Mouse (Mus musculus) kidney, postnatal 0 days (tissue): ENCODE measurements around the gene Mical2. TPM values are rescaled to one million over a fixed set of nuclear protein-coding genes. Genes with fewer than 3 reads are reported as not detected.

Experiments
- ATAC-seq: fragments of 200-750 bp; cut with Nextera tagmentation; replicated peaks from 2 replicates; pipeline ENCODE4 v1.8.0; 2017; ENCODE audit warnings: low read depth, moderate number of reproducible peaks, moderate TSS enrichment, moderate library complexity; ENCODE audit not compliant: low FRiP score
- DNase-seq: peaks from one replicate; pipeline ENCODE4 v3.0.0-alpha.2; 2016; ENCODE audit warnings: low spot score
- H3K27ac ChIP-seq: fragments of 300-500 bp; sonication (generic); 2 replicates; pipeline ENCODE4 v1.5.1; 2014; ENCODE audit warnings: mild to moderate bottlenecking
- H3K27me3 ChIP-seq: fragments of 300-500 bp; sonication (generic); 2 replicates; pipeline ENCODE4 v1.6.1; 2014; ENCODE audit warnings: low read length, mixed read lengths; ENCODE audit not compliant: insufficient read depth
- H3K36me3 ChIP-seq: fragments of 300-500 bp; sonication (generic); 2 replicates; pipeline ENCODE4 v1.6.1; 2014; ENCODE audit warnings: low read length, mixed read lengths; ENCODE audit not compliant: insufficient read depth
- H3K4me1 ChIP-seq: fragments of 300-500 bp; sonication (generic); replicated peaks from 2 replicates; pipeline ENCODE4 v1.6.1; 2014; ENCODE audit warnings: antibody characterized with exemption, low read length, mixed read lengths; ENCODE audit not compliant: insufficient read depth
- H3K4me2 ChIP-seq: fragments of 300-500 bp; sonication (generic); 2 replicates; pipeline ENCODE4 v1.6.1; 2014; ENCODE audit warnings: mild to moderate bottlenecking, low read length, moderate library complexity, mixed read lengths
- H3K4me3 ChIP-seq: fragments of 300-500 bp; sonication (generic); replicated peaks from 2 replicates; pipeline ENCODE4 v1.5.1; 2014; ENCODE audit warnings: low read depth, low read length
- H3K9ac ChIP-seq: fragments of 300-500 bp; sonication (generic); 2 replicates; pipeline ENCODE4 v1.6.1; 2014; ENCODE audit warnings: low read depth, low read length
- H3K9me3 ChIP-seq: fragments of 300-500 bp; sonication (generic); replicated peaks from 2 replicates; pipeline ENCODE4 v1.6.1; 2016; ENCODE audit warnings: low read length, inconsistent platforms, mixed read lengths
- CTCF ChIP-seq: IDR thresholded peaks from 2 replicates; pipeline ENCODE4 v1.5.1; 2016; ENCODE audit warnings: antibody characterized with exemption, low read depth, mild to moderate bottlenecking, moderate library complexity
- WGBS: fragments of 180-500 bp; shearing (Covaris S2); extraction: QIAGEN DNeasy Blood & Tissue Kit; methylation state at CpG from one replicate; pipeline ENCODE4 v1.1.7; 2014; 5-methylcytosine and 5-hydroxymethylcytosine counted together
- polyA plus RNA-seq: library from polyadenylated mRNA; unstranded; fragments of >200 nt; fragmentation: Nextera tagmentation; extraction: Ambion mirVana; gene quantifications from 2 replicates; pipeline ENCODE4 v1.2.1, GENCODE M21; 2015

Gene Mical2
- polyA plus RNA-seq, 1 experiment from 2014 or later, result 5.1 TPM

DNA sequence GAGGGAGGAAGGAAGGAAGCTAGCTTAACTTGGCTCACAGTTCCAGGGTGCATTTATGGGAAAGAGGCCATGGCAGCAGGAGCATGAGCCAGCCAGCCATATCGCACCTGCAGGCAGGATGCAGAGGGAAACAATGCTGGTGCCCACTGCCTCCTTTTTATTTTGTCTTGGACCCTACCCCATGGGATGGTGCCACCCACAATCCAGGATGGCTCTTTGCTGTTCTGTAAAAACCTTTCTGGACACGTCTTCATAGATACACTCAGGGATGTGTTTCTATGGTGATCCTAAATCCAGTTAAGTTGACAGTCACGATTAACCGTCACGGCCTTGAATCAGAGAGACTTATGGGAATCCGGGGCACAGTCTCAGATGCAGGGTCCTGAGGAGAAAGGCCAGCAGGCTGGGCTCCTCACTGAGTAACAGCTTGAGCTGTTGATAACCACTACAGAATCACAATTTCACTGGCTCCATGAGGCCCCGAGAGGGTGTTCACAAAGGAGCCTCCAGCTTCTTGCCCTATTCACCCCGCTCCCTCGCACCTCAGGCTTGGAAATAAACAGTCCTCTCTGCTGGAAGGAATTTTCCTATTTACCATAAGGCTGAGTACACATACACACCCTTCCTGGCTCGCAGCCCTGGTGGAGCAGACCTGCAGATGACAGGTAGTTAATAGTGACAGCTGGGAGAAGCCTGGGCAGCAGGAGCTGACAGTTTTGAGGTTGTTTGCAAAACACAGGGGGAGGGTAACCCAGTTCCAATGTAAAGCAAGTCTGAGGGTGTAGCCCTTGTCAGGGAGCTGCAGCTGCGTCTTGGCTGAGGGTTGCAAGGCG is 218.7 kb downstream of the Mical2 start:
- ATAC-seq (peak; percentile 64; the same call in 1 of the 2 replicates), DNase-seq (peak; percentile 66)
- Histone ChIP-seq H3K9me3 (no peaks in the 10 kb centered on the region), H3K4me3 (no peak overlapping the region), H3K27ac (peak overlapping the region; percentile 31; the same call in 1 of the 2 replicates), H3K36me3 (no peaks in the 10 kb centered on the region), H3K4me1 (peaks cover 25% of the 10 kb centered on the region), H3K4me2 (0 out of 2 replicates have a peak overlapping the region, but pooled peaks have one; percentile 1), H3K9ac (no peak overlapping the region), H3K27me3 (no peaks in the 10 kb centered on the region)
- 35% methylated on average over 12 of the region's 12 CpGs for whole genome bisulfite sequencing
- no peak for TF ChIP-seq CTCF

DNA sequence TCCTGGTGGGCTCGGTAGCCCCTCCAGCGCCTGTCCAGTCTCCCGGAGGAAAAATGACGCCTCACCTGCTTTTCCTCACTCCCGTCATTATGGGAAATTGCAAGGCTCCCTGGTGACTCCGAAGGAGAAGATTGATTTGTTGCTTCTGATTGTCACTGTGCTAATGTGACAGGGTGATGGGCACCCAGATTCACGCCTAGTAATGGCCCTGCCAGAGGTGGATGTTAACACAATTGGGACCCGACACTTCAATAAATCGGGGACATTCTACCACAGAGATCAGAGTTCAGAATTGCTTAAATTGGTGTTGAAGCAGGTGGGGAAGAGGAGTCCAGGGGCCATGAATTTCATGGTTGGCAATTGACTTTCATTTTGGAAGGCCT is 219.3 kb downstream of the Mical2 start:
- no peak overlapping the region for H3K27ac ChIP-seq
- no peak overlapping the region for H3K4me3 ChIP-seq
- H3K9ac ChIP-seq, result no peak overlapping the region
- no peaks in the 10 kb centered on the region for H3K9me3 ChIP-seq
- ATAC-seq (no peak), DNase-seq (no peak)
- H3K36me3 ChIP-seq, result no peaks in the 10 kb centered on the region
- WGBS, result 24% methylated on average over 9 of the region's 9 CpGs
- no peak for TF ChIP-seq CTCF
- peaks cover 25% of the 10 kb centered on the region for H3K4me1 ChIP-seq
- 0 out of 2 replicates have a peak overlapping the region, but pooled peaks have one; percentile 1 for H3K4me2 ChIP-seq
- no peaks in the 10 kb centered on the region for H3K27me3 ChIP-seq

DNA sequence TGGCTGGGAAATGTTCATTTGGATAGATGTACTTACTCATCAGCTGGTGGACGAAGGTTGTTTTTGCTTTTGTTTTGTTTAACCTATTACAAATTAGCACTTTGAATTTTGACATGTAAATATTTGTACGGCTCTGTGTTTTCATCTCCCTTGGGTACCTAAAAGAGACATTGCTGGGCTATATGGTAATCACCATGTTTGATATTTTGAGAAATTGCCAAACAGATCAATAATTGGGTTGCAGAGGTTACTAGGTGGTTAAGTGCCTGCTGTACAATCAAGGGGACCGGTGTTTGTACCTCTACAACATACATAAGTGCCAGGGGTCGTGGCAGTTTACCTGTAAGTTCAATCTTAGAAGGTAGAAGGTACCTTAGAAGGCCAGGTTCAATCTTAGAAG is 220.8 kb downstream of the Mical2 start:
- no peak for TF ChIP-seq CTCF

DNA sequence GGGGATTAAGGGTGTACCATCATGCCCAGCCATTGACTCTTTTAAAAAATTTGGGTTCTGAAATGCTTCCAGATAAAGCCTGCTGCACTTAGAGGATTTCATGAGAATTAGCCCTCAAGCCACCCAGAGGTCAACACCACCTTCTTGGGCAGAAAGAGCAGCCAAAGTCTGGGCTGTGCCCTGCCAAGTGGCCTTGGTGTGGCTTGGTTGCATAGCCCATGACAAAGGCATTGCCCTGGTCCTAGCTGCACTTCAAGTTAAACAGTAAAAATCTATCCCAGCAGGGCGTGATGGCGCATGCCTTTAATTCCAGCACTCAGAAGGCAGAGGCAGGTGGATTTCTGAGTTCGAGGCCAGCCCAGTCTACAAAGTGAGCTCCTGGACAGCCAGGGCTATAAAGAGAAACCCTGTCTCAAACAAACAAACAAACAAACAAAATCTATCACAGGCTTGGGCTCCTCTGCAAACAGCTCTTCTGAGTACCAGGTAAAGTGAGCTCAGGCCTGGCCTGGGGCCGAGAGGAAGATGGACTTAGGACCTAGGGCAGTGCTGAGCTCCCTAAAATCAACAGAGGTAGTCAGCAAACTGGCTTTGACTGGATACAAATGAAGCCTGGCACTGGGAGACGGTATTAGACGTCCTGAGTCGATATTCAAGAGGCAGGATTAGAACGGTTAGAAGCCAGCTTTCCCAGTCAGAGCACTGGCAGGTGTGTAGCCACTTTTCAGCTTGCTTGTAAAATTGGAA is 224.5 kb downstream of the Mical2 start:
- DNase-seq (no peak), ATAC-seq (no peak)
- peaks cover 6% of the 10 kb centered on the region; the same call in 1 of the 2 replicates for H3K4me1 ChIP-seq
- no peaks in the 10 kb centered on the region for H3K27me3 ChIP-seq
- TF ChIP-seq CTCF, result no peak
- no peak overlapping the region for H3K9ac ChIP-seq
- no peak overlapping the region for H3K4me3 ChIP-seq
- H3K27ac ChIP-seq, result no peak overlapping the region
- no peak overlapping the region for H3K4me2 ChIP-seq
- WGBS, result 89% methylated on average over 8 of the region's 8 CpGs
- H3K9me3 ChIP-seq, result no peaks in the 10 kb centered on the region
- H3K36me3 ChIP-seq, result no peaks in the 10 kb centered on the region

More for the DNA sequence above, 220.8 kb downstream of the Mical2 start:
- H3K9ac ChIP-seq, result no peak overlapping the region
- H3K27ac ChIP-seq, result no peak overlapping the region
- no peaks in the 10 kb centered on the region for H3K27me3 ChIP-seq
- no peak overlapping the region for H3K4me2 ChIP-seq
- no peaks in the 10 kb centered on the region for H3K9me3 ChIP-seq
- ATAC-seq (no peak), DNase-seq (no peak)
- peaks cover 25% of the 10 kb centered on the region for H3K4me1 ChIP-seq
- no peak overlapping the region for H3K4me3 ChIP-seq
- WGBS, result 96% methylated on average over 4 of the region's 4 CpGs
- H3K36me3 ChIP-seq, result no peaks in the 10 kb centered on the region

DNA sequence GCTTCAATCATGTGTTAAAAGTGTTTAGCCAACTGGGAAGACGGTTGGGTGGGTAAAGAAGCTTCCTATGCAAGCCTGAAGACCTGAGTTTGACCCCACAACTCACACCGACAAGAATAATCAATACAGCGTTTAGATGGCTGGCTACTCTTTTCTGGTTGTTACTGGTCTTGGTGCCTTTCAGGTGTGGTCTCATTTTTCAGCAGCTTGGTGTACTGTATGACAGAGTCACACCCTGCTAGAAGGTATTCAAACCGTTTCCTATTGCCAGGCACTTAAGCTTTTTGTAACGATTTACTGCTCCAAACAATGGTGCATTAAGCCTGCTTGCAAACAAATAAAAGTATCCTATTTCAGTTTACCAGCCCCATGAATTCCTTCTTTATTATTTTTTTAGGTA is 226.8 kb downstream of the Mical2 start:
- Histone ChIP-seq H3K27me3 (no peaks in the 10 kb centered on the region), H3K36me3 (no peaks in the 10 kb centered on the region), H3K9me3 (no peaks in the 10 kb centered on the region), H3K27ac (no peak overlapping the region), H3K4me2 (no peak overlapping the region), H3K4me3 (no peak overlapping the region), H3K9ac (no peak overlapping the region), H3K4me1 (peaks cover 10% of the 10 kb centered on the region)
- ATAC-seq (no peak), DNase-seq (no peak)
- WGBS, result 39% methylated on average over 5 of the region's 5 CpGs
- no peak for TF ChIP-seq CTCF

DNA sequence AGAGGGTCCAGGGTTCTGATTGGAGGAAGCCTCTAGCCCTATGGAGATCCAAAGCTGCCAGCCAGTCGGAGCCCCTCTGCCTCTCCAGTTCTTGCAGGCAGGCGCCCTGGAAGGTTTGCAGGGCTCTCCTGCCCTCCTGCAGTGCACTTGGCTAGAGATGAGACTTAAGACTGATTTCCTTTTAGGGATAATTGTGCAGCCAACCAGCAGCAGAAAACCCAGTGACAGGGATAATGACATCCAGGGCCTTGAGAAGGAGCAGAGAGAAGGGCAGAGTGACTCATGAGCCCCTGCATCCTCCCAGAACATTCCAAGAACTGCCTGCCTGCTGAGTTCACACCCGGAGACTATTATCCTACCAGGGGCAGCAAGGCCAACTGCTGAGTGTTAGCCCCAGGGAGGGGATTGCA is 228.2 kb downstream of the Mical2 start:
- peaks cover 15% of the 10 kb centered on the region for H3K4me1 ChIP-seq
- no peaks in the 10 kb centered on the region for H3K36me3 ChIP-seq
- H3K27ac ChIP-seq, result peak overlapping the region; percentile 52
- no peaks in the 10 kb centered on the region for H3K9me3 ChIP-seq
- 27% methylated on average over 3 of the region's 3 CpGs for WGBS
- H3K4me2 ChIP-seq, result no peak overlapping the region
- DNase-seq (peak; percentile 64), ATAC-seq (no peak)
- H3K9ac ChIP-seq, result no peak overlapping the region
- no peak overlapping the region for H3K4me3 ChIP-seq
- no peaks in the 10 kb centered on the region for H3K27me3 ChIP-seq
- TF ChIP-seq CTCF, result no peak
